Mouse (Mus musculus): Measurements from ENCODE around the gene Mroh2a.
A peak's percentile ranks its signal among the peaks of the same experiment; 100 is the strongest.
"Not testable (repeated sequence)": the region's sequence is repeated elsewhere in the genome, so short reads cannot be mapped to it uniquely, and the experiment has no call there.

The Mroh2a gene

DNA sequence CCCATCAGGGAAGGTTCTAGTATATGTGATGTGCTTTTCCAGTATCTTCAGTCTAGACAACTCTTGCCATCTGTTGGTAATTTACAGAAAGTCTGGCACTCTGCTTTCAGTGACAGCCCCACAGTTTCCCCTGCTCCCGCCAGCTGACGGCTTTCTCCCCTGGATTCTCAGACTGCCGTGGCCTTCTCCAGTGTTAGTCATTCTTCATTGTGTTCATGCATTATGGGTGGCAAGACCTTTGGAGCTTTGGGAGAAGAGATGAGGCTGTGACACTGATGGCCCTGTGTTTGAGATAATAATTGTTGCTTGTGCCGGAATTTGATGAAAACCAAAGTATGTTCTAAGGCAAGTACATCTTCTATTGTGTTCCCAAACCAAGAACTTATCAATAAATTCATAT lies 8.2 kb upstream of the Mroh2a start:
- no peak for DNase-seq (ENCODE audit: low spot score)

DNA sequence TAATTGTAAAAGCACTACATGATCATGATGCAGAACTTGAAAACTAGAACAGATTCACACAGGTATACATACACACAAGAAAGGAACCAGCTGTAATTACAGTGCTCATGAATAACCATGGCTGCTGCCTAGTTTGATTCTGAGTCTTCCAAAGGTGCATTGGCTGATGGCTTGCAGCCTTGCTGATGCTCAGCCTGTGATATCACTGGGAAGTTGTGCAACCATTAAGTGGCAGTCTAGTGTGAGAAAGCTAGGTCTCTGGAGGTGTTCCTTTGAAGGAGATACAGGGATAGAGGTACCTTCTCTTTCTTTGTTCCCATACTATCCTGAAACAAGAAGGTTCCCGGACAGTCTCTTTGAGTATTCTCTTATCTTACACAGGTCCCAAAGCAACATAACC lies 7.7 kb upstream of the Mroh2a start:
- no peak for DNase-seq (ENCODE audit: low spot score)

DNA sequence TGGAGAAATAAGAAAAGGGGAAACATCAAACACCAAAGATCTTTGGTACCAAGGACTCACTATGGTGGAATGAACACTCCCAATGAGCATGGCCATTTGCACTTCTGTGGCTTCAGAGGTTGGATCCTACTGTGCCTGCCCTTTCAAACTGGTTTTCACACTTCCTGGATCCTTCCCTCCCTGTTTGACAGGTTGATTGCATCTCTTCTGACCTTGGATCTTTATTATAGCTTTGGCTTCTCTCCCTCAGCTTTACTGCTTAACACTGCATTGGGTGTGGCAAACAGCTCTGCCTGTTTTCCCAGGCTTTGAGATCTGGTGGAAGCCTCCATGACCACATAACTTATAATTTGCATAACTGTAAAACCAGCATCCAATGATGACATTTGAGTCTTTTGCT lies 6.5 kb upstream of the Mroh2a start:
- no peak for DNase-seq (ENCODE audit: low spot score)

DNA sequence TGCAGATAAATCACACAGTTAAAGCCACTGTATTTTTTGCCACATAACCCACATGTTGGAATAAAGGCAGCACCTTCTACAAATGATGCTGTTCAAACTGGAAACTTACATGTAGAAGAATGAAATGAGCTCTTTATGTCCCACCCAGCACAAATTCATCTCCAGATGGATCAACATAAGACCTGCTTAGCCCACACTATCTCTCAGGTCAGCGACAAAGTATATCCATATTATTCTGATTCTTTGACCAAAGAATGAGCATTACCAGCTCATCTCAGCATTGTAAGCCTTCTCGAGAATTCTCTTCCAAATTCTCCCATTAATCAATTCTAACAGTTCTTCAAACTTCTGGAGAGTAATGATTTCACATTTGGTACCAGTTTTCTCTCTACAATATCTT lies 4.6 kb upstream of the Mroh2a start:
- no peak for DNase-seq (ENCODE audit: low spot score)

DNA sequence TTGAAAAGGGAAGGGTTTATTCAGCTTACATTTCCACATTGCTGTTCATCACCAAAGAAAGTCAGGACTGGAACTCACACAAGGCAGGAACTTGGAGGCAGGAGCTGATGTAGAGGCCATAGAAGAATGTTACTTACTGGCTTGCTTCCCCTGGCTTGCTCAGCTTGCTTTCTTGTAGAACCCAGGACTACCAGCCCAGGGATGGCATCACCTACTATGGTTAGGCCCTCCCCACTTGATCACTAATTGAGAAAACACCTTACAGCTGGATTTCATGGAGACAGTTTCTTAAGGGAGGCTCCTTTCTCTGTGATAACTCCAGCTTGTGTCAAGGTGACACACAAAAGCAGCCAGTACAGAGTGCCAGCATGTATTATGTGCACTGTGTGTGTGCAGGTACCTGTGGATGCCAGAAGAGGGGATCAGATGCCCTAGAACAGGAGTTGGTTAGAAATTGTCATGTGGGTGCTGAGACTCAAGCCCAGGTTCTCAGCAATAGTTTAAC lies 3.7 kb upstream of the Mroh2a start:
- DNase-seq (ENCODE audit: low spot score): not testable (repeated sequence)

DNA sequence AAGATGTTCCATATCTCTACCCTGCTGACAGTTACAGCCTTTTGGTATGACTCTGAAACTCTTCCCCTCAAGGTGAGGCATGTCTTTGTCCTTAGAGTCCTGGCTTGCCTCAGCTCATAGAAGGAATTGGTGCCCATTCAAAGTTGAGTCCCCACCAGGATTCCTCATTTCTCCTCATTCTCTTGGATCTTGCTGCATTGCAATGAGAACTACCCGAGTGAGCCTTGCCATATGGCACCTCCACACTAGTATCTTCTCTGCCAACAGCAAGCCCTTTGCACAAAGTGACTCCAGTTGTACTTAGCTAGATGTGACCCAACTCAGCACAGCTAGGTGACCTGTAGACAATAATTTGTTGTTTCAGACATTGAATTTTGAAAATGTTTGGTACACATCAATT lies 3.2 kb upstream of the Mroh2a start:
- DNase-seq (ENCODE audit: low spot score): no peak

DNA sequence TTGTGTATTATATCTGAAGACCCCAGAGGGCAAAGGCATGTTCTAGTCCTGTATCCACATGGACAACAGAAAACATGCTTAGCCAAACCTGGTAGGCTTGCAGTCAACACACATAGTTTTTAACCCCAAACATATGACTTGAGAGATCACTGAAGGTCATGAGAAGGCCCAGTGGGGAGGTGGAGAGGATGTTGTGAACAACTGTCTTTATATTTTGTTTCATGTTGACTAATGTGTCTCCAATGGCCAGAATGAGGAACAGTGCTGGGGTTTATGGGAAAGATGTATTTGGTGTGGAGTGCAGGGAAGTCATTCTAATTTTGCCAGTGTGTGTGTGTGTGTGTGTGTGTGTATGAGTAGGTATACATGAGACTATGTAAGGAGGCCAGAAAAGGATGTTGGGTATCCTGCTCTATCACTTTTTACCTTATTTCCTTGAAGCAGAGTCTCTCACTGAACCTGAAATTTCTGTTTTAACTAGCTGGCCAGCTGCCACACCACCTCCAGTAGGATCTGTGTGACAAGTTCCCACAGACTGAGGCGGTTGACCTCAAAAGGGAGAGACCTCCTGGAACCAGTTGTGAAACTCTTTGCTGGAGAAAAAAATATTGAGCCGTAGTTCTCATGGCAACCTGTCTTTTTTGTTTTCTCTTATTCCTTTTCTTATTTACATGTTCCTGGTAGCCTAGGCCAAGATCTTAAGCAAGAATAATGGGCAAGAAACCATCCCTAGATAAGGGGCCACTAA lies 2.6 kb upstream of the Mroh2a start:
- DNase-seq (ENCODE audit: low spot score): no peak

DNA sequence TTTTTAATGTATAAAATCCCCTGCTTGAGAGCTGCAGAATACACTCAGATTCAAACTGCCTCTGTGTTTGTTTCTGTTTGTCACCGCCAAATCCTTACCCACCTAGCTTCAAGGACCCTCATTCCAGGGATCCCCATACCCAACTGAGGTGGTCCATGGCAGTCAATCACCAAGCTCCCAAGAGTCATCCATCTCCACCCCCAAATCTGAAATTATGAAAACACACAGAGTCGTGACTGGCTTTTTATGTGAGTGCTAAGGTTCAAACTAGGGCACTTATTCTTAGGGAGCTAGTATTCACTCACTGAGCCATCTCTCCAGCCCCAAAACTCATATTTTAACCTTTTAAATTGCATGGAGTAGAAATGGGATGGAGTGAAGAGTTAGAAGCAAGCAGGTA lies 1.5 kb upstream of the Mroh2a start:
- not testable (repeated sequence) for DNase-seq (ENCODE audit: low spot score)

DNA sequence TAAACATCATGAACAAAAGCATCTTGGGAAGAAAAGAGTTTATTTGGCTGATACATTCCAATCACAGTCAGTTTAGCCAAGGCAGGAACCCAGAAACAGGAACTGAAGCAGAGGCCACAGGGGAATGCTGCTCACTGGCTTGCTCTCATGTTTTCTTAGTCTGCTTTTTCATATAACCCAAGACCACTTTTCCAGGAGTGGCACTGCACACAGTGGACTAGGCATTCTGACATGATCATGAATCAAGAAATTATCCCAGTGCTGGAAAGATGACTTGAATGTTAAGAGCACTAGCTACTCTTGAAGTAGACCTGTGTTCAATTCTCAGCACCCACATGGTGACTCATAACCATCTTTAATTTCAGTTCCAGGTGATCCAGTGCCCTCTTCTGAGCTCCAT lies 1.0 kb upstream of the Mroh2a start:
- DNase-seq (ENCODE audit: low spot score): peak; percentile 0

DNA sequence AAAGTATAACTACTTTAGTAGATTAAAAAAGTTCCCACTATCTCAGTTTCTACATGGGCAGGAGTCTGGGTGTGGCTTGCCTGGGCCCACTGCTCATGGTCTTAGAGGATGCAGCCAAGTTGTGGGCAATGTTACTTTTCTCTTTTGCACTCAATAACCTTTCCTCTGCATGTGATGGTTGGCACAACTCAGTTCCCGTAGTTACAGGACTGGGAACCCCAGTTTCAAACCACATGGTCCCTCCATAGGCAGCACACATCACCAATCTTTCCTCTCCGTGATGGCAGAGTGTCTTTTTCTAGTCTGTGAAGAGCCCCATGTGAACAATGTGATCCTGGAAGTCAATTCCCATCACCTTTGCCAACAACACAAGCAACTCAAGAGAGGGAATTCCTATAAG lies 696 bp downstream of the Mroh2a start:
- peak; percentile 9 for DNase-seq (ENCODE audit: low spot score)

DNA sequence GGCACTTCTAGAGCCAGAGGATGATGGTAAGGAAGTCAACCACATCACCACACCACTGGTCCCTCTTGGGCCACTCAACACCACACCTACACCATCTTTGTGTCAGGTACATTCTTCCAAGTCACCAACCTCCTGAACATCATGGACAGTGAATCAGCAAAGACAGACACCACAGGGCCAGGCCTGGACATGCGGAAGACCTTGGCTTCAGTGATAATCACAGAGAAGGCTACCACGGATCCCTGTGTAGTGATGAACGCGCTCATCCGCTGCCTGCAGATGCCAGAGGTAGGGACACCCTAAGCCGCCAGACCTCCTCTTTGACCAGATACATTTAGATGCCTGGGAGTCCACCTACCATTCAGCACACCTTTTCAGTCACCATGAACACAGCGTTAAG lies 1.3 kb downstream of the Mroh2a start:
- peak; percentile 6 for DNase-seq (ENCODE audit: low spot score)

DNA sequence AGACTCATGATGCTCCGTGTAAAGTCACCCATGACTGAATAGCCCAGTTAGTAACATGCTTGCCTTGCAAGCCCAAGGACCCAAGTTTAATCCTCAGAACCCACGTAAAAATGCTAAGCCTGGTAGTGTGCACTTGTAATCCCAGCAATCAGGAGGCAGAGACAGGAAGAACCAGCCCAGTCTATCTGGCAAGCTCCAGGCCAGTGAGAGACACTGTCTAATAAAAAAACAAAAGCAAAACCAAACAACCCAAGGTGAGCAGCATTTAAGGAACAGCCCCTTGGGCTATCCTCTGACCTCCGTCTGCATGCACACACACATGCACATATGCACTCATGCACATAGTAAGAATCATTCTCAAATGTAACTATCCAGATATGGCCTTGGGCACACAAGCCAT lies 2.8 kb downstream of the Mroh2a start:
- DNase-seq (ENCODE audit: low spot score): no peak

DNA sequence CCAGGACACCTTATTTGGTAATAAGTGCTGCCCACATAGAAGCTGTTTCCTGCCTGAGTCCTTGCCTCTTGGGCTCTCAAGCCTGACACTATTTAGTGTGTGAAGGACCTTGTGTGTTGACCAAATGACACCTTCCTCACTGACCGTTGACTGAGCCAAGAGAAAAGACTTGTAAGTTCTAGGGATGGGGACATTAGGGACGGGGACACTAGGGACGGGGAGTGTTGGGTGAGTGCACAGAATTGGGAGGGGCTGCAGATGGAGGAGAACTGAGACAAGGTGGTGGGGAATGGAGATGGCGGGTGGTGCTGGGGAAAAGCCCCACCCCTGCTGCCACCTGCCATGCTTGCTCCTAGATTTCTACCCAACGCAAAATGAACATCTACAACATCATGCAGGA lies 3.2 kb downstream of the Mroh2a start:
- DNase-seq (ENCODE audit: low spot score): no peak

DNA sequence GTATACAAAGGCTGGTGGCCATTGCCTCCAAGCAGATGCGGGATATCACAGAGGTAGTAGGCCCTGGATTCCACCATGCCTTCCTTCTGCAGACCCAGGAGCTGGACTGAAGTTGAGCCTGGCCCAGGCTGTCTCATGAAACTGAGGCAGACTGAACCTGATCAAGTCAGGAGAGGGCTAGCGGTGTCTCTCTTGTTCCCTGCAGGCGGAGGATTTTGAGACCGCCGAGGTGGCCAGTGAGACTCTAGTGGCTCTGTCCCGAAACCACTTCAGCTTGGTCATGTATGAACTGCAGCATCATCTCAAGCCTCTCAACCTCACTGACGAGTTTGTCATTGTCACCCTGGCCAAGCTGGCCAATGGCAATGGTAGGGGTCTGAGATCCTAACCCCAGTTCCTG lies 3.6 kb downstream of the Mroh2a start:
- no peak for DNase-seq (ENCODE audit: low spot score)

DNA sequence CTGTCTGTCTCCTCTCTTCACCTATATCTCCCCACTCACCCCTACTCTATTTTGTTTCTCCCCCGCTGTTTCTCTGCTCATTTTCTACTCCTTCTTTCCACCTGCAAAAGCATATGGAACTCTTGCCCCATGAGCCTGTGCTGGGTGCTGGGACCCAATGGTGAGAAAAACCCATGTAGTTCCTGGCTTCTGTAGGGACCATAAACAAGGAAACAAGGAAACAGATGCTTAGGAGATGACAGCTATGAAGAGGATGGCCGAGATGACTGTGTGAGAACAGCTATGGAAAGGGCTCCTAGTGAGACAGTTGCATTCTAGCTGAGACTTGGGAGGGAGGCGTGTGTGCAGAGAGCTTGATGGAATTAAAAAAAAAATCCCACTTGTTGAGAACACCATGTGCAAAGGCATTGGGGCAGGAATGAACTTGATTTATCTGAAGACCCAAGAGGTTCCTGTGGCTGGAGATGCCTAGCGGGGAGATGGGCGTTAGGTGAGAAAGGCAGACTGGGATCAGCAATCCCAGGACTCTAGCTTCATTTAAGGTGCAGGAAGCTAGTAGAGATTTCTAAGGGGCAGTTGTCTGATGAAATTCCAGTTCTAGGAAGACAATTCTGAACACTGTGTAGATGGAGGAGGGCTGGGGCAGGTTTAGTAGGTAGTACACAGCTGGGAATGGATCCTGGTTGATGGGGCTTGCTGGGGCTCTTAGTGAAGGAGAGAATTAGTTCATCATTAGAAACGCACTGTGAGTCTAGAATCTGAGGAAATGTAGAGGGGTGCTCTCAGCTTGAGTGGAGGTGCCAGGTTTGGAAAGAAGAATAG lies 4.4 kb downstream of the Mroh2a start:
- DNase-seq (ENCODE audit: low spot score): no peak

DNA sequence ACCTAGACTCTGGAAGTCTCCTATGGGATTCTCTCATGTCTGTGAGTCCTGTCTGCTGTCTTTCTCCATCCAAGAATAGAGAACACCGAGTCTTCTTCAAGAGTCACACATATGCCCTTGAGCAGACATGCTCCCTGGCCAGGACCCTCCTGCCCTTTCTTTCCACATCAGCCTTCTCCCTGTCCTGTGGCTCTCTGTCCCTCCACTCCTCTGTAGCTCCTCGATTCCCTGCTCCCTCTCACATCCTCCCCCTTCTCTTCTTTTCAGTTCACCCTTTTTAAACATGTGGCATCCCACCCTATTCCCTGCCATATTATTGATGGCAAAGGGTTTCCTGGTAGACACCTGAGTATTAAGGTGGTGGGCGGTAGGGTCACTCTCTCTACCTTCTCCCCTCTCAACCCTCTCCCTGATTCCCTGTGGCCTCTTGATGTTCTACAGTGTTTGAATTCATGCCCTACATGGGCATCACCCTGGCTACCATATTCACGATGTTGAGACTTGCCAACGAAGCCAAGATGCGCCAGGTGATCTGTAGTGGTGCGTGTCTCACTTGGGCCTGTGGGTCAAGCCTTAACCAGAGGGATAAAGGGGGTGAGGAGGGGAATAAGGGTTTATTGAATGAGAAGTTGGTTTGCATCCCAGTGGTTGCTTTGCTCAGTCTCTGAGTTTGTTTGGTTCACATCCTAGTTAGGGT lies 5.2 kb downstream of the Mroh2a start:
- no peak for DNase-seq (ENCODE audit: low spot score)

DNA sequence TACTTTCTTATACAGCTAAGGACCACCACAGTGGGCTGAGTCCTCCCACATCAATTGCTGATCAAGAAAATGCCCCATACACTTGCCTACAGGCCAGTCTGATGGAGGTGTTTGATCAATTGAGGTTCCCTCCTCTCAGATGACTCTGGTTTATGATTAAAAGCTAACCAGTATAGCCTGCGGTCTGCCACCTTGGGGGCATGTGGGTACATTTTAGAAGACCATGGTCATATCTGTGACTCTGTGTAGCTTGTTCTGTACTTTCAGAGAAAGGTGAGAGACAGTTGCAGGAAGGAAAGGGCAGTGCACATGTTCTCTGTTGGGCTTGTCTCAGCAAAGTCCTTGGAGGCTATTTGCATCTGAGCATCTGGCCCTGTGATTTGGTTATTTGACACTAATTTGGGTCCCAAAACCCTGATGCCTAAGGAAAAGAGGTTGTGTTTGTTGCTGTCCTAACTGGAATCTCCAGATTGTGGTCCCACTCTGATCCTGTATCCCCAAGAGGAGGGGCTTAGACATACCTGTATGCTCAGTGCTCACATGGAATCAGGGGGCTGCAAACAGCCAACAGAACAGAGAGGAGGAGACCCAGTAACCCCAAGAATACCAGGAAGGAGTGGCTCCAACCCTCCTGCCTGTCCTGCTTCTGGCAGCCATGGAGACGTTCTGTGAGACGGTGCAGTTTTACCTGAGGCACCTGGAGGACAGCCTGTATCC lies 6.0 kb downstream of the Mroh2a start:
- DNase-seq (ENCODE audit: low spot score): no peak

DNA sequence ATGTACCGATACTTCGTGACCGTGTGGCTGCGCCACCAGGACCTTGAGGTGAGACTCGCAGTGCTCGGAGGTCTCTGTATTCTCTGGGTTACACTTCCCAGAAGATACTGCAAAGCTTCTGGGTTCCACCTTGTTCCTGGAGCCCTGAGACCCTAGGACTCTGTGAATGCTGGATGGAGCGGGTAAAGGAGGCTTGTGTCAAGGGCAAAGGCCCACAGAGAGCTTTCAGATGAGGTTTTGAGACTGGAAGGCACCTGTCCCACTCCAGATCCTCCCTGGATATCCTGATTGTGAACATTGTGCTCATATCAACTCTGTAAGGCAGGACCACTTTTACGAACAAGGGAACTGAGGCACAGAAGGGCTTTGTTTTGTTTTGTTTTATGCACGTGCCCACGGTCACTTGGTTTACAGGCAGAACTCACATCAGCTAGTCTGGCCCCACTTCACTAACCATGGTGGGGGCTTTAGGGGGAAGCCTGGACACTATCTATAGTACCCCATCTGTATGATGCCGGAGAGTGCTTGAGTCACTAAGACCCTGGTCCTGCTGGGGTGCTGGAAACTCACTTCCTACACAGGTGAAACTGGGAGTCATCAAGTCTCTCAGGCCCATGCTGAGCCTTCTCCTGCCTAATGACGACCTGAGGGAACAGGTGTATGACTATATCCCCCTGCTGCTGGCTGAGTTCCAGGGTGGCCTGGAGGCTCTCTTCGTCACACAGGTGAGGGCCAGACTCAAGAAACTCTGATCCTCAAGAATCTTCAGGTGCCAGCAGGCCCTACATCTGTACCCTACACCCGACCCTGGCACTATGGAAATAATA lies 6.8 kb downstream of the Mroh2a start:
- no peak for DNase-seq (ENCODE audit: low spot score)

DNA sequence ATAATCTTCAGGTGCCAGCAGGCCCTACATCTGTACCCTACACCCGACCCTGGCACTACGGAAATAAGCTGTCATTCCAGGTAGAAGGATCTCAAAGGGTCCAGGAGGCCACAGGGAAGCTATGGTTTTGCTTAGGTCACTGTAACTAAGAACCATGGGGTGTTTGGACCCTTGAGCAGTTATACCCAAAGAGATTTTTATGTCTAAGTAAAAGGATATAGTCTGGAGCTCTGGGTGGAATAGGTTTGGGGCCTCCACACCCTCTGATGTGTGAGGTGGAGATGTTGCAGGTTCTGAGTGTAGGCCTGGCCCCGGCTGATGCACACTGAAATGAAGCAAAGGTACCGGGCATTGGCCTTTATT lies 7.4 kb downstream of the Mroh2a start:
- DNase-seq (ENCODE audit: low spot score): no peak

DNA sequence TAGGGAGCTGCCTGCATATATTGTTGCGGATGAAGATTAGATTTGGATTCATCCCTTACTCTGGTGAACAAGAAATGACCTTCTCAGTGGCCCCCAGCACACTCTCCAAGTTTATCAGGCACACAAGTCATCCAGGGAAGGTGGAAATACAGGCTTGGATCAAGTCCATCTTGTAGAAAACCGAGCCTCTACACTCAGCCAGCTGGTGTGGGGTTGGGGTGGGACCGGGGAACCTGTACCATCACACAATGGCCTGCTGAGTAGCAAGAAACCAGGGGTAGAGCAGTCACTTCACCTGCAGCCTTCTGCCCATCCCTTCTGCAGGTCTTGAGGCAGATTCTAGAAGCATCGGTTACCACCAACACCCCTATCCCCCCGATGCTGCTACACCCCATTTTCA lies 7.9 kb downstream of the Mroh2a start:
- DNase-seq (ENCODE audit: low spot score): no peak

All from T-cell, adult 2 months (primary cell).